Mouse (Mus musculus) CD4-positive, CD25-positive, alpha-beta regulatory T cell, adult 4 months (primary cell): Measurements from ENCODE around the gene Plpp3. TPM values are rescaled to one million over a fixed set of nuclear protein-coding genes. Genes with fewer than 3 reads are reported as not detected.

Experiments
- ATAC-seq: one replicate; pipeline ENCODE4 v1.8.0; 2017
- polyA plus RNA-seq, 2 experiments: library from polyadenylated mRNA; unstranded; fragments of 100-300 nt; shearing (Covaris generic); gene quantifications; one replicate each; pipeline ENCODE4 v1.2.1; 2017

Plpp3 gene
- polyA plus RNA-seq, 2 experiments from 2014 or later: 0.24 TPM; not detected in 1

- ATAC-seq: no peak
Measured at GRCm38 (mm10) chr4:105158651-105159530, 1.7 kb downstream of the Plpp3 start.

GRCm38 (mm10) chr4:105159531-105159870 lies 2.4 kb downstream of the Plpp3 start:
- no peak for ATAC-seq

DNA sequence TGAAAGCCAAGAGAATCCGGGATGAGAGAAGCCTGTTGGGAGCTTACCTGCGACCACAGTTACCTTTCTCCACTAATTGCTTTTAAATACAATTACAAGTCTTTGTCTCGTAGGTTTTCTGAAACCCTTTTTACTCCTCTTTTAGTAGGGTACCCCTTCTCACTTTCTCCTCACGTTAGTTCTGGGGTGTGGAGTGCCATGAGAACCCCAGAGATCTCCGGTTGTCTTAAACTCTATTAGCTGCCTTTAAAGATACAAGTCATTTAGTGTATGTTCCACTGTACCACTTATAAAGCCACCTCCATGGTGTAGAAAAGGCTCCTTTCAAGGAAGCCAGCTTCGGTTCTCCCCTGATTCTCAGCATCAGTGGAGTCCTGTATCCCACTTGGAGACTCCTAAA lies 3.3 kb downstream of the Plpp3 start:
- ATAC-seq: no peak

GRCm38 (mm10) chr4:105162014-105162413 lies 4.9 kb downstream of the Plpp3 start:
- no peak for ATAC-seq

- no peak for ATAC-seq
Measured at GRCm38 (mm10) chr4:105162676-105163075, 5.5 kb downstream of the Plpp3 start.

DNA sequence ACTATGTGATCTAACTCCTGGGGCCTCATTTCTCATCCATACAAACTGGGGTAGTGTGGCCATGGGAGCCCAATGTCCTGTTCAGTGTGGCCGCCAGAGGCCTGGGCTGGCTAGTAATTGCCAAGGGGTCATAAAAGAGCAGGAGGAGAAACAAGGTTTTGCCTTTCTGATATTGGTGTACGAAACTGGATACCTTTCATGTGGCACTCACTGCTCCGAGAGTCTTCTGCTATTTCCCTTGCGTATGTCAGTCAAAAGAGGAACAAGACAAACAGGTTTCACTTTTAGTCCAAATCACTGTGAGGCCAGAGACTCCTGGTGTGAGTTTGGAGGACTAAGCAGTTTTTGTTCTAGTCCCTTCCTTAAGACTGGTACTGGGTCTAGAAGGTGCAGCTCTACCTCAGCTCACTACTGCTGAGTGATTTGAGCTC lies 6.8 kb downstream of the Plpp3 start:
- ATAC-seq: no peak

DNA sequence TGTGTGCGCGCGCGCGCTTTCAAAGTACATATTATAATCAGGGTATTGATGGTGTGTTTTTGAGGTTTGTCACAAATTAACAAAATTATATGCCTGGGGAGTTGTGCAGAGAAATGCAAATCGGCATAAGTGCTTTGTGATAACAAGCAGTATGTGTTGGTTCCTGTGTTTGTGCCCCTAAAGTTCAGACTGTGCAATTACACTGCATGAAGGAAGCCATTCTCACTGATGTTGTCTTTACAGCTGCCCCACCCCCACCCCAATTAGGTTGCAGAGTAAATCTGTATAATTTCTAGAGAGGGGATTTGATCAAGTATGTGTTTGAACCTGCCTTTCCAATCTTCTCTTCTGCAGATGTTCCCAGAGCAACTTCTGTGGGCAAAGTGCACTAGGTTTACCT lies 7.8 kb downstream of the Plpp3 start:
- no peak for ATAC-seq

- no peak for ATAC-seq
Measured at GRCm38 (mm10) chr4:105169093-105169571, 12.0 kb downstream of the Plpp3 start.

GRCm38 (mm10) chr4:105169826-105170810 lies 13.0 kb downstream of the Plpp3 start:
- ATAC-seq: no peak

DNA sequence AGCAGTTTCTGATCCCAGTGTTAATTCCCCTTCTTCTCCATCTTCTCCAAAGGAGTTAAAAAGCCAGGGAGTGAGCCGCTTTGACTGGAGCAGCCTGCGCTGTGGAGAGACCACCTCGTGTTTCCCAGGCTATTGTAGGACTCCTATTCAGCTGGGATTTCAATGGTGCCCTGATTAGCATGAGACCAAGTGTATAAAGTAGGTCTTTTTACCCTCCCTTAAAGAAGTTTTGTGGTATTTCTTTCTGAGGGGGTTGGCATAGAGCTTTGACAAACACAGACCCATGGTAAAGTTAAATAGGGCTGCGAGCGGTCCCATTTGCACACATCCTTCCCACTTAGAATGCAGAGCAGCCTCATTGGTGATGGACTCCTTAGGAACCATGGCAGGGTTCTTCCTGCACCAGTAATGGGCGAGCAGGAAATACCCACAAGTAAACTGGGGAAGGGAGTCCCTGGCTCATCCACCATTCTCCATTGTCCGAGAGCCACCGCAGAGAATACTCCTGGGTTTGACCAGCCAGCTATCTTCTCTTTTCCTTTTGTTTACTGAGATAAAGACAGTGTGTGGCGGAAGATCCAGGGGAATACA lies 13.8 kb downstream of the Plpp3 start:
- no peak for ATAC-seq

GRCm38 (mm10) chr4:105171432-105171831 lies 14.3 kb downstream of the Plpp3 start:
- ATAC-seq: no peak

DNA sequence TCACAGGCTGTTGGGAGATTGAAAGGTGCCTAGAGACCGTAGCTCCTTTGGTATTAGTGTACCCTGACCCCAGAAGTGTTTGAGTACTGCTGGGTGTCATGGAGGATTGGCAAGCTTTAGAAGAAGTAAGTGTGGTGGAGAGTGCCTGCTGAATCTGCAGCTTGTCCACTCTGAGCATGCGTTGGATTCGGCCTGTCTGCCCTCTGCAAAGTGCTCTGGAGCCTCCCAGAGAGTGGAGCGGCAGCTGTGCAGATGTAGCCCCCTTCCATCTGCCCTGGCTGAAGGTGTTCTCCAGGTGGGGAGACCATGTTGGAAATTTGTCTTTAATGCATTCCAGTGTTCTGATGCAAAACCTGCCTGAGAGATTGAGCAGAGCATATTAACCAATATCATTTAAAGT lies 17.6 kb downstream of the Plpp3 start:
- no peak for ATAC-seq

- ATAC-seq: no peak
Measured at GRCm38 (mm10) chr4:105175255-105176035, 18.3 kb downstream of the Plpp3 start.

DNA sequence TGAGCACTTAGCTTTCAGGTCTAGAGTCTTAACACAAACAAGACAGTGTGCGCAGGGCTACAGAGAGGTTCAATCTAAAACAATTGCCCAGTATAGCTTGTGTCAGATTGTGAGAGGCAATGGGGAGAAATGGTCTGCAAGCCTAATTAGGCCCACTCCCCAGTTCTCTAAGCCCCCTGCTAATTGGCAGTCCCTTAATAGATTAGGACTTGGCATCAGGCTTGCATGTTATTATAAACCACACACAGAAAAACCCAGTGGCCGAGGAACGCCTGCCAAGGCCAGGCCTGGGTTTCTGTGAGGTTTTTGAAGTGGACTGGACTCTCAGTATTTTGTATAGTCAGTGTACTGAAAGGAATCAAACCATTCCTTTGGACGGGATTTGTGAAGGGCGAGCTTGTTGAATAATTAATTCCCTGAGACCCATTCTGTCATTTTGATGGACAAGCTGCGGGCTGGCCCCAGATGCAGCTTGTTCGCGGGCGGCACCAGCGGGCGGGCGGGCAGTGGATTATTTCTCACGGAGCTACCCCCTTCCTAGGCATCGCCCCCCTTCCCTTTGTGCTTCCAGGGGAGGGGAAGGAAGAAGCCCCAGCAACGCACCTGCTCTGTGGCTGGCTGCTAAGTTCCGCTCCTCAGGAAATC lies 24.0 kb downstream of the Plpp3 start:
- no peak for ATAC-seq

DNA sequence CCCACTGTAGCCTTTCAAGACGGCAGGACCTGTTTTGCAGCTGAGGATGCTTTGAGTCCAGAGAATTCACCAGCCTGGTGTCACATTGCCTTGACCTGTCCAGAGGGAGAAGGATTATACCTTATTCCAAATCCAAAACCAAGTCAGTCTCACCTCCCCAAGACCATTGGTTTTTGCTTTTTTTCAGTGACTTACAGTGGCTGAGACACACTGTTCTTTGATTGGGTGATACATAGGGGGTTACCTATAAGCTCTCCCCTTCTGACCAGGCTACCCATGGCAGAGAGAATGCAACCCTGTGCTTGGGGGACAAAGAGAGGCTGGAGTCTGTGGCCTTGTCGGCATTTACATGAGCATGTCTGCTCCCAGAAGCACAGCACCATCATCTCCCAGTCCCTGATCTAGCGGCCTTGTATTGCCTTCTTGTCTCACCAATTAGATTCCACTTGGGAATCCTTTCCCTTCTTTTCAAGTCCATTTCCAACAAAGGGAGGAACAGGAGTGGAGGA lies 24.6 kb downstream of the Plpp3 start:
- ATAC-seq: no peak

DNA sequence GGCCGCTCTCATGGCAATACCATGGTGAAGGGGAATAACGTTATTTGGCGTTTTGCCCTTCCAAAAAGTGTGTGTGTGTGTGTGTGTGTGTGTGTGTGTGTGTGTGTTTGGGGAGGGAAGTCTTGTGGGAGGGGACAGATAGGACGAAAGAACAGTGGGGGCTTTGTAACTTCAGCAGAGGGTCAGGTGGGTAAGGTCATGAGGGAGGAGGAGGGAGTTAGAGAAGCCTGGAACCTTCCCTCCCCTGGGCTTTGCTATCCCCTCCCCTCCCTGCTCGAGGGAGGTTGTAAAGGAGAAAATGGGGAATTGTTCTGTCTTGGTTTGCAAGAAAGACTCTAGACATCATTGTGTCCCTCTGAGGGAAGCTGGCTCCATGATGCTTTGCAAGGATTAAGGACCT lies 25.1 kb downstream of the Plpp3 start:
- no peak for ATAC-seq

DNA sequence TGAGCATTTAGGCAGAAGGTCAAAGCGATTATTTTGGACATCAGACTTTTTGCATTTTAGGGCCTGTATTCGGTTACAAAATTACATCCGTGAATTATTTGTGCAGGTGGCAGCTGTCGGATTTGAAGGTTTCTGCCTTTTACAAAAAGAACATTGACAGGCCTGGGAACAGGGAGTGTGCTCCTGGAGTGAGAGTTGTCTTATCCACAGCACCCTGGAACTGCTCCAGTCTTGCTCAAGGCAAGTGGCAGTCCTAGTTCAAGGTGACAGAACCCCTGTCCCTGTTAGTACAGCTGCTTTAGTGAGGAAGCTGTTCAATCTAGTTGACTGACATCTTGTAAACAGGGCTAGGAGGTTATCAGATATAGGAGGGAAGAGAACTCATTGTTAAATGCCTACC lies 27.3 kb downstream of the Plpp3 start:
- no peak for ATAC-seq

DNA sequence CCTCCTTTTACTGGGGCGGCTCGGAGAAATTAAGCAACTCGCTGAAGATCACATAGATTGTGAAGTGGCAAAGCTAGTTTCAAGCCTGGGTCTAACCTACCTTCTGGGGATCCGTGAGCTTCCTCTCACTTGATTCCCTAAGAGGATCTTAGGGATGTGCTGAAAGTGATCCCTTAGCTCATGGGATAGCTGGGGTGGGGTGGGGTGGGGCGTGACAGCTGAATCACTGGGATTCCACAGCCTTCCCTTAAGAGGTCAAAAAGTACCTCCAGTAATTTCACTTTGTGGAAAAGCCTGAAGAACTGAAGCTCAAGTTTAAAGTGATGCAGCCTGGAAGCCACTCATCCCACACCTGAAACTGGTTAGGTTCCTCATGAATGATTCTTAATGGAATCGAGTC lies 27.8 kb downstream of the Plpp3 start:
- no peak for ATAC-seq

DNA sequence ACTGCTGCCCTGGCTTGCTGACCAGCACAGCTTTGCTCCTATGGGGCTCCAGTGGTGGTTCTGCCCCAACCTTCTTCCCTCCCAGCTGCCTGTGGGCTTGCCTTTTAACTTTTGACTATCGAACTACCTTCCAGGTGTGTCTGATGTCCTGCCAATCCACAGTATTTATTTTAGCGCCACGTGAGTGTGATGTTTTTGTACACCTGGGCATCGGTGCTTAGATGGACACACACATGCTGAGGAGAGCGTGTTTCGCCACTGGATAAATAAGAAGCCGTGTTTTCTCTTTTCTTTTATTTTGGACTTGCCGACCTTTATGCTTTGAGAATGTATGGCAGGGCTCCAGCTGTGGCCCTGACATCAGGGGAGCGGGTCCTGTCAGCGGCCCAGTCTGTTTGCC lies 29.5 kb downstream of the Plpp3 start:
- no peak for ATAC-seq

GRCm38 (mm10) chr4:105187873-105188272 lies 30.7 kb downstream of the Plpp3 start:
- ATAC-seq: no peak

- ATAC-seq: no peak
Measured at GRCm38 (mm10) chr4:105188801-105189200, 31.7 kb downstream of the Plpp3 start.
